Comparison of ENCODE assay signal across 8 mouse cellular contexts in the genomic region with DNA sequence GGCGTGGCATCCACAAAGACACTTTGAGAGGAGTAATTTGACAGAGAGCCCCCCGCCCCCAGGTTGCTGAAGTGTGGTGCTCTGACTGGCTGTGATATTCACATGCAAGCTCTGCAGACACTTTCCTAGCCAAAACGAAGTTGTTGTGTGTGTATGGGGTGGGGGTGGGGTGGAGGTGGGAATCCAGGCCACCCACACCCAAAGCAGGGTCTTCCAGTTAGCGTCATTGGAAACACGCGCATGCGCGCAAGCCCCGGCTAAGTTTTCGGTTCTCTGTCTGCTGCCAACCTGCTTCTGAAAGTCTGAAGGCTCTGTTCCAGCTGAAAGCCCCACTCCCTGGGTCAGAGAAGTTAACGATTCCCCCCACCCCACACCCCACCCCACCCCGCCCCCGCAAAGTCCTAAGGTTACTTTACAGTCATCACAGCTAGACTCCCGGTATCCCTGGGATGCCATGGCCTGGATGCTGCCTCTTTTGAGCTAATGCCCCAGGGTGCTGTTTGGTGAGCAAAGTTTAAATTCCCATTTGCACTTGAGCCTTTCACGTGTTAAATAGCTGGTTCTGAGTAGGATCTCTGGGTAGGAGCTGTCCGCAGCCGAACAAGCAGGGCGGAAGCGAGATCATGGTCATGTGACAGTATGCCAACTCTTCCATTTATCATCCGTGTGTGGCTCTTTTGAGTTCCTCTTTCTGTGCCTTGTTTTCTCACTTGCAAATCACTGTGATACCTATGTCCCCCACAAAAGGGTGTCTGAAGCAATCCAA. TPM values are rescaled to one million over a fixed set of nuclear protein-coding genes. Genes with fewer than 3 reads are reported as not detected.
A peak's percentile ranks its signal among the peaks of the same experiment; 100 is the strongest.
DNase-seq lines count a peak whose midpoint lies in the region; ATAC-seq and TF ChIP-seq lines count a peak whose summit lies in the region.

No protein-coding gene starts in this region.

- ATAC-seq in hindbrain, embryonic 16.5 days, result peak; percentile 90
- ATAC-seq in liver, embryonic 13.5 days (ENCODE audit: low read depth), result 0 out of 2 replicates have a peak, but pooled peaks have one; percentile 26

- peak; percentile 73 to 79 for DNase-seq in cerebellum, postnatal 10 days
- no peak for DNase-seq in cerebellum, adult 9-11 months
- DNase-seq in testis, postnatal 10 days (ENCODE audit: low spot score), result peak; percentile 64
- DNase-seq in testis, postnatal 14 days (ENCODE audit: low spot score), result no peak
- DNase-seq in liver, embryonic 13.5 days, result no peak
- no peak for DNase-seq in frontal cortex, postnatal 36 days (ENCODE audit: low spot score in 2 of 2)

- H3K36me3 ChIP-seq in hindbrain, embryonic 16.5 days (ENCODE audit: control insufficient read depth, insufficient read depth, low read length), result no peaks in the 10 kb centered on the region
- no peaks in the 10 kb centered on the region for H3K36me3 ChIP-seq in liver, embryonic 13.5 days

- H3K4me3 ChIP-seq in hindbrain, embryonic 16.5 days (ENCODE audit: low read length), result peak overlapping the region; percentile 41
- H3K4me3 ChIP-seq in liver, embryonic 13.5 days (replicated peaks), result peak overlapping the region; percentile 44
- peak overlapping the region; percentile 32 for H3K4me3 ChIP-seq in olfactory bulb, adult 2 months (ENCODE audit: insufficient read depth, low read depth, low read length)

- peak overlapping the region; percentile 81 for H3K4me2 ChIP-seq in hindbrain, embryonic 16.5 days (ENCODE audit: low read length)
- peak overlapping the region; percentile 64 for H3K4me2 ChIP-seq in liver, embryonic 13.5 days

- no peaks in the 10 kb centered on the region for H3K9me3 ChIP-seq in hindbrain, embryonic 16.5 days (ENCODE audit: control insufficient read depth, low read length)
- no peaks in the 10 kb centered on the region for H3K9me3 ChIP-seq in liver, embryonic 13.5 days (replicated peaks)

- WGBS in hindbrain, embryonic 16.5 days, result 5% methylated on average over 20 of the region's 20 CpGs
- 5% methylated on average over 20 of the region's 20 CpGs for WGBS in liver, embryonic 13.5 days (ENCODE audit: insufficient replicate concordance)
- 10% methylated on average over 20 of the region's 20 CpGs for WGBS in olfactory bulb, adult 2 months

- no peaks in the 10 kb centered on the region for H3K27me3 ChIP-seq in hindbrain, embryonic 16.5 days (replicated peaks; ENCODE audit: control insufficient read depth, insufficient read depth, low read length)
- no peaks in the 10 kb centered on the region for H3K27me3 ChIP-seq in liver, embryonic 13.5 days

- peak overlapping the region; percentile 32 for H3K9ac ChIP-seq in hindbrain, embryonic 16.5 days (ENCODE audit: low read depth, low read length)
- no peak overlapping the region for H3K9ac ChIP-seq in liver, embryonic 13.5 days

- peak overlapping the region; percentile 35 for H3K27ac ChIP-seq in hindbrain, embryonic 16.5 days (ENCODE audit: low read depth, low read length)
- H3K27ac ChIP-seq in liver, embryonic 13.5 days, result no peak overlapping the region
- no peak overlapping the region for H3K27ac ChIP-seq in olfactory bulb, adult 2 months (ENCODE audit: insufficient read depth, low read depth, low read length)

- TF ChIP-seq CTCF in olfactory bulb, adult 2 months (IDR thresholded peaks at IDR 0.05; ENCODE audit: insufficient read depth, low read depth, low read length), result no peak

- TF ChIP-seq POLR2A in olfactory bulb, adult 2 months (IDR thresholded peaks at IDR 0.05; ENCODE audit: insufficient read depth, low read depth, low read length), result no peak

- H3K4me1 ChIP-seq in hindbrain, embryonic 16.5 days (ENCODE audit: control insufficient read depth, insufficient read depth, low read depth, low read length), result peaks cover 4% of the 10 kb centered on the region
- peaks cover 7% of the 10 kb centered on the region; the same call in 1 of the 2 replicates for H3K4me1 ChIP-seq in liver, embryonic 13.5 days (replicated peaks)
- peaks cover 18% of the 10 kb centered on the region for H3K4me1 ChIP-seq in olfactory bulb, adult 2 months (ENCODE audit: control insufficient read depth, insufficient read depth, low read length)

RNA-seq across cellular contexts. Expression of a gene that starts 7.5 kb away (rescaled TPM):
- 15.0 and 17.1 TPM in 2 replicates for polyA plus RNA-seq in hindbrain, embryonic 16.5 days (2015; fragmentation: Nextera tagmentation; extraction: Ambion mirVana)
- 1.8 and 2.2 TPM in 2 replicates for polyA plus RNA-seq in liver, embryonic 13.5 days (2015; fragmentation: Nextera tagmentation; extraction: Ambion mirVana)
- polyA plus RNA-seq in olfactory bulb, adult 2 months (2012; ENCODE audit: insufficient read depth, insufficient read length, low replicate concordance, missing spikeins), result not detected in 2 replicates

Comparison
In these comparisons a context has a peak if more than half of its experiments do, and no peak if none do; other contexts are left out.
1. DNase-seq: peak in cerebellum, postnatal 10 days (2 of 2) and testis, postnatal 10 days (single experiment); none in cerebellum, adult 9-11 months (single experiment), testis, postnatal 14 days (single experiment), liver, embryonic 13.5 days (single experiment) and frontal cortex, postnatal 36 days (0 of 2).
2. Peak in every context shown above with its lines, with median percentiles within 50 percentile points of each other: H3K4me3 ChIP-seq.